Mouse (Mus musculus) common myeloid progenitor, adult 5-6 weeks (primary cell): ENCODE data around the gene Nkd1. TPM values are rescaled to one million over a fixed set of nuclear protein-coding genes. Genes with fewer than 3 reads are reported as not detected.

Experiments
- ATAC-seq: replicated peaks from 2 replicates; pipeline ENCODE4 v1.8.0; 2016; ENCODE audit warnings: low read depth, mild to moderate bottlenecking, moderate TSS enrichment, inconsistent platforms; ENCODE audit not compliant: poor library complexity, severe bottlenecking
- total RNA-seq: library from RNA; stranded (forward); fragments of 200-1000, 187-1606 nt; gene quantifications from 2 replicates; pipeline ENCODE4 v1.2.3, GENCODE M21; 2017

Nkd1 gene
- total RNA-seq, 1 experiment from 2014 or later = not detected

DNA sequence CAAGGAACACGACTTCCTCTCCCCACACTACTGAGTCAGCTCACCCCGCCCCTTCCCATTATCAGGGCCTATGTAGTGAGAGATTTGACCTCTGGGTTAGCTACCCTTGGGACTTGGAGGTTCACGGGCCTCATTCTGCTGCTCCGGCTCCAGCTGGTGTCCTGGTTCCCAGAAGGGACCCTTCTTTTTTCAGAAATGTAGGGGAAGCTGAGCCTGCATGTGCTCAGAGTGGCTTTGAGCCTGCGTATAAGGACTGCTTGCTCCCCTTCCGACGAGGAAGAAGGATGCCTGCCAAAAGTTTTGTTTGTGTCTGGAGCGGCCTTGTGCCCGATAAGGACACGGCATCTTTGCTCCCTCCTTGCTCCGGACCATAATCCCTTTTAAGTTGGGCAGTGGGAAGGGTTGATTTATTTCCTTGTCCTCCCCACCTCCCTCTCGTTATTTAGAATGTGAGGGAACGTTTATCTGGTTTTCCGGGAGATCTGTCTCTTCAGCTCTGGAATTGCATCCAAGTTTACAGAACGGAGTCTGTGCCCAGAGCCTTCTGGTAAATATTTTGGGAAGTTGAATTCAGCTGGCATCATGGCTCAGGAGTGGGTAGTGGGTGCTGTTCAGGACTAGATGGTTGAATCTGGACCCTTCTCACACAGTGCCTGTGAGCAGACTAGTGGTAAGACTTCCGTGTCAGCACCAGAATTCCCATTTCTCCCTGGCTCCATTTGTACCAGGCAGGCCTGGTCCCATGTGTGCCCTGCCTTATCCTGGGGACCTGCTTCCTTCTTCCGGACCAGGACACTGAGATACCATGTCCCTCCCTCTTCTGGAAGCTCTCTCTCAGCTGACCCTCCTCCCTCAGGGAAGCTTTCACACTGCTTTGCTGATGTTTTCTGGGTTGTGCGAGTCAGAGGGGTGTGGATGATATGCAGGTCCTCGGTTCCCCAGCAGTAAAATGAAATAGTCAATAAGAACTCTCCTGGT is 17.1 kb downstream of the Nkd1 start:
- ATAC-seq = no peak

DNA sequence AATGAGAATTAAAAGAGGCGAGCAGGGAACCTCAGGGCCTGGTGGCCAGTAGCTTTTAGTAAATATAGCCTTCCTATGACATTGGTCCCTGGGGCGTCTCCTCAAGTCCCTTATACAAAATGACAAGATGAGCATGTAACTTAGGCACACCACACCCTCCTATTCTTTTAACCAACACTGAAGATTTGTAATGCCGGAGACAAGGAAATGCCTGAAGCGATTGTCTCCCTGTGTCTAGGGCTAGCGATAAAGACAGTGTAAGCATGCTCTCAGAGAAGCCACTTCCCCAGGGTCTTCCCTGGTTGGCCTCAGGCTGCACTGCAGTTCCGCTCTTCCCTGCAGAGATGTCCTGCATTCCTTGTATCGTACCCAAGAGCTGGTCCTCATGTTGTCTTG is 17.8 kb downstream of the Nkd1 start:
- ATAC-seq = no peak

DNA sequence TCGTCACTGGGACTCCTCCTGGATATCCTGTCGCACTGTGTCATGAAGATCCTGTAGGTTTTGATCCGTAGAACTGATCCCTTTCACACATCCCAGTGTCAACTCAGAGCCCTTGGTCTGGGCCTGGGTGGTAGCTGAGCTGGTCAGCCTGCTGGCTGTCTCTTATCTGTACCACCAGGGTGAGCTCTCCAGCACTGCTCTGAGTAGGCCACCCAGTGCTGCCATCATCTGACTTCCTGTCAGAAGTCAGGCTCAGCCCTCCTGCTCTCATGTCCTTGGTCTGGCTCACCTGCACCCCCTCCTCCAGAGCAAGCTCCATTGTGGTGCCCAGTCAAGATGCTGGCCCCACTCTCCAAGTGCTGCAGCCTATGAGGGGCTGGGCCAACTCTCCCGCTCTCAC is 18.8 kb downstream of the Nkd1 start:
- ATAC-seq = peak; percentile 53; the same call in 1 of the 2 replicates

DNA sequence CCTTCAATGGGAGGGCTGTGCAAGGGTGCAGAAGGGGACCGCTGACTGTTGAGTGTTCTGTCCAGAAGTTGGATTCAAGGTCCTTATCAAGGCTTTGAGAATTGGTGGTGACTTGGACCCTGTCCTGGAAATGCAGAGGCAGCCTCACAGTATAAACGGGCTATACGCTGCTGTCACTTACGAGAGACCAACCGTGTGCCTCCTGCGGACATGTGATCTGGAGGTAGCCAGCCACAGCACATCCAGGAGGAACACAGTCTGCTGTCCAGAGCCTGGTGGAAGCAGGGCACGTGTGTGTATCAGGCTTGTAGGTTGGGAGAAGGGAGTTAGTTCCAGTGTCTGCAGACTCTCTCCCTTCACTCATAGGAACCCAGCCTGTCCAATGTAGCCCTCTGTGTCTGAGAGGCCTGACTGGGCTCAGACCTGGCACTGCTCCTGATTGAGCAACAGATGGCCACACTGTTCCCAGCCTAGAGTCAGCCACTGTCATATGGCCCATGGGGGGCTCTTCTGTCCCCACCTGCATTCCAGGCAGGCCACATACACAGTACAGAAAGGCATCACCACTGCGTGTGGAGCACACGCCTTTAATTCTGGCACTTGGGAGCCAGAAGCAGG is 21.6 kb downstream of the Nkd1 start:
- ATAC-seq = no peak

DNA sequence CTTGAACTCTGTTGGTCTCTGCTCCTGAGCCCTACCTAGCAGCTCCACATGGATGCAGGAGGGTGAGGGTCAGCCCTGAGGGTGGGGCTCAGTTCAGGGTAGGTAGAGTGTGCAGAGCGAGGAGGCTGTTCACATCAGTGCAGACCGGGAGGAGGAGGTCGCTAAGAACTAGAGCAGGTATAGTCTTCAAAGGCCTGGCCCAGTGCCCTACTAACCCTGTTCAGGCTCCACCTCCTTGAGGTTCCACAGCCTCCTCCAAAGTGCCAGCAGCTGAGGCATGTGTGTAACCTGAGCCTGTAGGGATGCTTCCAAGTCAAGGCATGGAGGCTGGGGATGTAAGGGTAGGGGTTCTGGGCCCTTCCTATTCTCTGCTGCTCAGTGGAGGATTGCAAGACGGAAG is 23.5 kb downstream of the Nkd1 start:
- no peak for ATAC-seq

DNA sequence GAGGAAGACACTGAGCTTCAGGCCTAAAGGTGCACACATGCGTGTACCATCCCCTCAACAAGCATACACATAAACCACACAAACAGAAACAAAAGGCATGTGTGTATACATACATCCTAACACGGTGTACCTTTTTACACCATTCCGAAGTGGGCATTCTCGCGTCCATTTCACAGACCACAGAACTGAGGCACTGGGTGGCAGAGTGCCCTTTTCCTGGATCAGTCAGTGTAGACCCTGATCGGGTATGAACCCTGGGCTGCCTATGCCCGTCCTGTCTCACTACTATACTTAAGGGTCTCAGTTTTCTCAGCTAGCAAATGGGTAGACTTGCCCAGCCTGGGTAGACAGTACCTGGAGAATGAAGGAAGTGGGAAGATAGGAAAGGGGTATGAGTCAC is 24.3 kb downstream of the Nkd1 start:
- ATAC-seq = no peak

DNA sequence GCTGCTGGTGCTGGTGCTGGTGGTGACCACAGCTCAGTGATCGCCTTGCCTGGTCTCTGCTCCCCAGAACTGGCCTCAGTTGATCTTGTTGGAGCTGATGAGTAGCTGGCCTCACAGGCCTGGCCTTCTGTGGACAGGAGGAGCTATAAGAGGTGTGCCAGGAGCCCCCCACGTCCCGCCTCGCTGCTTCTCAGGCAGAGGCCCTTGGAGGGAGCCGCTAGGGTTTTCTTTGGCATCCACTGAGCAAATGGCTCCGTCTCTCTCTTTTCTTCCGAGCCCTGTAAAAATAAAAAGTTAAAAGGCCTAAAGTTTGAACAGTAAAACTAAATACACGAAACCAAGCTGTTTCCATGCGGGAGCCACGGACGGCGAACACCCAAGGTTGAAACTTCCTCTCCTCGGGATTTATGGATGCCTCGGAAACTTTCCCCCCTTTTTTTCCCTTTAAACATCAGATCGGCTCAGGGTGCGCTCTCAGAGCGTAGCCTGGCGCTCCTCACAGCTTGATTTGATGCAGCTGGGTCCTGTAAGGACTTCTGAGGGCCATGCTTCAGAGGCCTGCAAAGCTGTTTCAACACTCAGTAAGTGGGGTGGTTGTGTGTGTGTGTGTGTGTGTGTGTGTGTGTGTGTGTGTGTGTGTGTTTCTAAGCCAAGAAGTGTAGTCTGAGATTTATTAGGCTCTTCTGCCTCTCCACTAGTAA is 25.0 kb downstream of the Nkd1 start:
- no peak for ATAC-seq

DNA sequence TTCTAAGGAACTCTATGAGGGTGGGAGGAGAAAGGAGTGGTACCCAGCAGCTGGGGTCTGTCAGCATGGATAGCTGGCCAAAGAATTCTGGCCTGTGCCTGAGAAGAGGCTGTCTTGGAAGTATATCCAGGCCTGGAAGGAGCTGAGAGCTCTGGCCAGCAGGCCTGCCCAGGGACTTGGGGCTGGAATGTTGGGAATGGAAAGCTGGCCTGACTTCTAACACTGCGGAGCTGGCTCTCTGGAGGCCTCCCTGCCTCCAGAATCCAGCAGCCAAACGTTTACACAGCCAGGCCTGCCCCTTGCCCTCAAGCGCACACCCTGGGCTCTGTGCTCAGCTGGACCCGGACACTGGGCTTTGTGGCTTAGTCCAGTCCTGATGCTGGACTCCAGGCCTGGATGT is 34.5 kb downstream of the Nkd1 start:
- ATAC-seq = no peak

DNA sequence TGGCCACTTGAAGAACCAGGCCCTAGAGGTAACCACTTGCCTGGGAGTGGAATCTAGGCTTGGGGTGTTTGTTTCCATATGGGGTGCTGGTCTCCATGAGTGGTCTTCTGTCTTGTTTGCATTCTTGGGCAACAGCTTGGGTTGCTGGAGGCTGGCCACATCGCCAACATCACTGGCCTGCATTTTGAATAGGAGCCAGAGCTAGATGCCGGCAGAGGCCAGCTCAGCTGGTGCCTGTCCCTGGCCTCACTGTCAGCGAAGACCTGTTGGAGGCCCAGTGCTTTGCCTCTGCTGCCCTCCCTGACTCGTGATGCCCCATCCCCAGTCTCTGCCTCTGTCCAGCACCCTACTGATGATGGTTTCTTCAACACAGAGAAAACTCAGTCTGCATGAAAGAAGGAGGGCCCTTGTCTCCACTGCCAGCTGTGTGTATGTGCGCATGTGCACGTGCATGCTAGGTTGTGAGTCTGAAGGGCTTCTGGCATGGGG is 38.9 kb downstream of the Nkd1 start:
- no peak for ATAC-seq

DNA sequence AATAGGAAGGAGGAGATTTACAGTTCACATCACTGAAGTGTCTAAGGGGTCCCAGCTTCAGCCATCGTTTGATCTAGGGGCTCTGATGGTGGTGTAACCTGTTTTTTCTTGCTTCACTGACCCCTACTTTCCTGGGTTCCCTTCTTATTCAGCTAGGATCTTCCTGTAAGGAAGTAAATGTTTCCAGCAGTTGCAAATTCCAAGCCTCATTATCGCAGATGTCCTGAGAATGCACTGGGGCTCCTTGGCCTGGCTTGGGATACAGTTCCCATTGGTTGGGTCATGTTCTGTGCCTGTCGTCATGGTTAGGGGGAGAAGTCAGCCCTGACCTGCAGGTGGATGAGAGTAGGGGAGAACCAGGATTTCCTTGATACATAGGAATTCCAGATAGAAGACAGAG is 40.2 kb downstream of the Nkd1 start:
- ATAC-seq = no peak

DNA sequence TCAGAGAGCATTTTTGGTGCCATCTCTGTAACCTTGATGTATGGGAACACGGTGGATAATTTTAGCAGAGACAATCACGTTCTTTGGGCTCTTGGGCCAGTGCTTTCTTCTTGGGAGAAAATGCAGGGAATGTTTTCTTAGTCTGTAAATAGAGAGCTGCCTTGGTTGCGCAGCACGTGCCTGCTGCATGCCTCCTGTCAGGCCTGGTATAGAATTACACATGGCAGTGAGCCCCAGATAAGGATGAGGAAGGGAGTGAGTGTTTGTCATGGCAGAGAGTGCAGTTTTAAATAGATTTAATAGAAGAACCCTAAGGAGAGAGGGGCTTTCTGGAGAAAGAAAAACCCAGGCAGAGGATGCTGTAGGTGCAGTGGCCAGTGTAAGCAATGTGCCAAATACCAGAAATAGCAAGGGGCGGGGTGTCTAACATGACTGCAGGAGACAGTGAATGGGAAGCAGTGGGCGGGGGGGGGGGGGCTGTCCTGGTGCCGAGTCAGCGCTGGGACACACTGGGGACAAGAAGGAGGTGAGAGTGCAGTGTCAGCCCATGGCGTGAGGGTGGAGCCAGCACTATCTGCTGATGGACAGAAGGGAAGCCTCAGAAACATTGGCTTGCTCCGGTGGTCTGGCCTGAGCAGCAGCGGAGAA is 43.2 kb downstream of the Nkd1 start:
- peak; percentile 30; the same call in 1 of the 2 replicates for ATAC-seq

DNA sequence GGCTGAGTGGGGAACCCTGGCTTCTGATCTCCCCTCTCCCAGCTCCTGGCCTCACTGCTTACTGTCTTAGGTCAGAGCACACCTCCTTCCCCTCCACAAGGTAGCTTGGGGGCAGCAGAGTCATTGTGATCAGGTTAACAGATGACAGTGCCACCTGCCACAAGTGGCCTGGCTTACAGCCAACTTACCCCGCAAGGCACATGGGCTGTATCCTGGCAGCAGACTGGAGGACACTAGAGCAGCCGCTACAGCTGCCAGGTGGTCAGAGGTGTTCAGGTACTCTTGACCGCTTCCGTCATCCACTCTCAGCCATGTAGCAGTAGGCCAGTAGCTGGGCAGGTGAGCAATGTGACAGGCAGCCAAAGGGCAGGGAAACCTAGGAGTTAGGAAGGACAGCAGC is 45.0 kb downstream of the Nkd1 start:
- no peak for ATAC-seq

DNA sequence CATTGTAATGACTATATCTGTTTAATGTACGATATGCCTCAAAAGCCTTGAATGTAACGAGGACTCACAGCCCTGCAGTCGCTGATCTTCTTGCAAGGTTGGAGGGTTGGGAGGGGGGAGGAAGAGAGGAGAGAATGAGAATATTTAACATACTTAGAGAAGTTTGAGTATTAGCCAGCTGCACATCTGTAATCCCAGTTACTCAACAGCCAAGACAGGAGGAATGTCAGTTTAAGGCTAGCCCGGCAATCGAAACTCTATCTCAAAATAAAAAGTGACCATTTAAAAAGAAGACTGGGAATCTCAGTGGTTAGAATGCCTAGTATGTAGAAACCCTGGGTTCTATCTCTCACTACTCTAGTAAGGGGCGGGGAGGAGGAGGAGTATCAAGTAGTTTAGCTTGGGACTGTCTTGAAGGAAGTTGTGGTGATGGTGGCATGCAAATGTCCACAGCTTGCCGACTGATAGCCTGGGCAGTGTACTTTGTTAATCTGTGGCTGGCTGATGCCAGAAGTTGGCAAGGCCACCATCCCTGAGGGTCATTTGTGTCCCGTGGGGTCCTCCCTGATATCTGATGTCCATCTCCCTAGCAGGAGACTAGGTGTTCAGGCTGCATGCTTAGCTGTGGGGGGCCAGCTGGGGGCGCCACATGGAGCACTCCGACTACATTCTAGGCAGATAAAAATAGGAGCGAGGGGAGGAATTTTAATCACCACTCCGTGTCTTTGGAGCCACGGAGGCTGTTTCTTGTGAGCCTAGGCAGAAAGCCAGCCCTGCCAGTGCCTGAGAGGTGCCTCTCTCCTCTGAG is 46.4 kb downstream of the Nkd1 start:
- ATAC-seq = peak; percentile 66

DNA sequence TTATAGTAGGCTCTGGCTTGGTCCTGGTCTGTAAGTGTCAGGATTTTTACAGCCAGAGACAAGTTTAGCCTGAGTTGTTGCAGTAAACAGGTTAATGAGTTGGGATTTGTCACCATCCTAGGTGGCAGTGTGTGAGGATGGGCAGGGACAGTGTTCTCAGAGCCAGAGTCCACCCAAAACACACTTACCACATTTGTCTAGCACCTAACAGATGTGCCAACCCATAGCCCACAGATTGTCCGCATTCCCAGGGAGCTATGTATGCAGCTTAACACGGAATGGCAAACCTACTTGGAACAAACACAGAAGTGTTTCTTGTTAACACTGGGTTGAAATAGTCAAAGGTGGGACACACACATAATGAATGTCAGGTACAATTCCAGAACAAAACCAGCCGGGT is 47.1 kb downstream of the Nkd1 start:
- no peak for ATAC-seq

DNA sequence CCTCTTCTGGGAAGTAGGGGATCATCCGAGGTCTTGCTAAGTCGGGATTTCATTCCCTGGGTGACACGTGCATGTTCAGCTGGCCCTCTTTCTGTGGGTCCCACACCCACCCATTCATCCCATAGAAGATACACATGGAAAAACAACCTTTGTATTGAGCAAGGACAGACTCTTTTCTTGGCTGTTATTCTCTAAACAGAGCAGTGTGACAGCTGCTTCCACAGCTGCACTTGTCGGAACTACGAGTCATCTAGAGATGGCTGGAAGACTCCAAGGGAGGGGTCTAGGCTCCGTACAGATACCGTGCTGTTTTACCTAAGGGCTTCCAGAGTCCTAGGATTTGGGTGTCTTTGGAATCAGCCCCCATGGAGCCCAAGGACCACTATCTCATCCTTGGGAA is 48.2 kb downstream of the Nkd1 start:
- ATAC-seq = no peak

DNA sequence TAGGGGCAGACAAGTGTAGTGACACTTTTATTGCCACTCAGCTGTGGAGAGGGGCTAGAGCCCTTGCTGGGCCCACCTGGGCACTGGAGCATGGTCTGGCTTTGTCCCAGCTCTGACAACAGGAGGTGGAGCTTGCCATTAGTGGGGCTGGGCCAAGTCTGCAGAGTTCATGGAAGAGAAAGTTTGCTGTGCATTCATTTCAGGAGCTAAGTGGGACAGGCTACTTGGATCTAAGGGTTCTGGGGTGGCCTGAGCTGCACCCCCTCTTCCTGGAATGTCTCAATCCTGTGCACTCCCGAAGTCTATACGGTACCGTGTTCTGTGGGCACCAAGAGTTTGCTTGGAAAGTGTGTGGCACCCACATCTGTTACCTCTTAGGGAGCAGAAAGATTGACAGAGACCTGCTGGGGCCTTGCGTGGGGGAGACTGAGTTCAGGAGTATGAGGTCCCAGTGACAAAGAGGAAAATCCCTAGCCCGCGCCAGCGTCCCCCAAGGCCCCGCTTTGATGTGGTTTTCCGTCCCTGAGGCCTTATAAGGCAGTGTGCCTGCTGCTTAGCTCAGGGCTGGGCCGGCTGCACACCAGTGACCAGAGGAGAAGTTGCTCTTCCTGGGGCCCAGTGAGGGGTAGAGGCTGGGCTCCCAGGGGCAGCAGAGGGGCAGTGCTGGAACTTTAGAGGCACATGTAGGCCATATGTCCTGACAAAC is 49.3 kb downstream of the Nkd1 start:
- peak; percentile 45 for ATAC-seq

DNA sequence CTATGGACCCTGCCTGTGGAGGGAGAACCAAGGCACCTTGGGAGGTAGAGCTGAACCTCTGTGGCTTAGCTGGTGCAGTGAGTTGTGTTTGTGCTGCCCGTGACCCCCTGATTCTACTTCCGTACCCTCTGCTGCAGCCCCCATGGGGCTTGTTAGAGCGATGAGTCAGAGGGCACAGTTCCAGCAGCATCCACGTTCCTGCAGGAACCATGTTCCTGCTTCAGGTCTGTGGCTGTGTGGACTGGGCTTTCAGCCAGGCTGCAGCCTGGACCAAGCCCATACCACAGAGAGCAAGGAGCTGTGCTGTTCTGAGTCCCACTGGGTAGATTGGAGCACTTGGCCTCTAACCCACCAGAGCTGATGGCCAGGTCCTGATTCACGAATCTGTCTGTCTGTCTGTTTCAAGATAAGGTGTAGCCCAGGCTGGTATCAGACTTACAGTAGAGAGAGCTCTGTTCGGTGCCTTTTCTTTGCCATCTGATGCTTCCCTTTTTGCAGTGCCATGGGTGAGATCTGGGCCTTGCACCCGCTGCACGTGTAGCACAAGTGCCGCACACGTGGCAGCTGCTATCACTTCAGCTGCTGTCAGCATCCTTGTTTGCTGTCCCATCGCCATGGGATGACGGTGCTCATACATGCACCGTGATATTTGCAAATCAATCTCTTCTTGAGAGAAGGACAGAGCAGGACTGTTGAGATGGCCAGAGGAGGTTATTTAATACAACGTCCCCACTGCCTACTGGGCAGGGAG is 50.5 kb downstream of the Nkd1 start:
- ATAC-seq = peak; percentile 26
